Mouse (Mus musculus) c-Kit-positive CD71-positive TER-119-positive erythroid progenitor cells, embryonic 14.5 days (primary cell): ENCODE data around the gene Nucb1.

Source experiments
- DNase-seq: peaks from one replicate; pipeline ENCODE4 v3.0.0-alpha.2; 2013; ENCODE audit warnings: low spot score

Gene Nucb1

DNA sequence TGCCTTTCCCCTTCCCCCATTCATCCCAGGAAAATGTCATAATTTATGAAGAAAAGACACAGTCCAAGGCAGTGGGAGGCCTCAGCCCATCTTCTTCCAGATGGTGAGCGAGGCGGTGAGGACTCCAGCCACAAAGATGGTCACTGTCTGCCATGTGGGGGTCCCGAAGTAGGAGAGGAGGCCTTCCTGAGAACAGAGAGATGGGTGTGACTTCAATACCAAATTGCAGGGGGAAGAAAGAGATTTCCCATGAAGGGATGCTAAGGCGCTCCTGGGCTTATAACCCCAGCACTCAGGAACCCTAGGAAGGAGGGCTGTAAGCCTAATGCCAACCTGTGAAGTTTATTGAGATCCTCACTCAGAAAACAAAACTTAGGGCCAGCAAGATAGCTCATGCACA lies 48.4 kb downstream of the Nucb1 start:
- no peak for DNase-seq

DNA sequence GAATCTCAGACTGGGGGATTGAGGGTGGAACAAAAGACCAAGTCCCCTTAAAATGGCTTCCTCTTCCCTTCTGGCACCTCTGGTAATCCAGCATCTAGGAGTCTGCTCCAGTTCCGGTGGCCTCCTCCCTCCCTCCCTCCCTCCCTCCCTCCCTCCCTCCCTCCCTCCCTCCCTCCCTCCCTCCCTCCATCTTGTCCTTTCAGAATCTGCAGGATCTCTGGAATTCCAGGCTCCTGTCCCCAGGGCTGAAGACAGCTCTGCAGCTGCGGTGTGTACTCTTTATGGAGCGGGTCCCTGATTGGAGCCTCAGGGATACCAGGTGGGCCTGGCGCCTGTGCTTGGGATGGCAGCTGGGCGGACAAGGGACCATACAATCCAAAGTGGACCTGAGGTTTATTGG lies 48.9 kb downstream of the Nucb1 start:
- DNase-seq, result no peak

DNA sequence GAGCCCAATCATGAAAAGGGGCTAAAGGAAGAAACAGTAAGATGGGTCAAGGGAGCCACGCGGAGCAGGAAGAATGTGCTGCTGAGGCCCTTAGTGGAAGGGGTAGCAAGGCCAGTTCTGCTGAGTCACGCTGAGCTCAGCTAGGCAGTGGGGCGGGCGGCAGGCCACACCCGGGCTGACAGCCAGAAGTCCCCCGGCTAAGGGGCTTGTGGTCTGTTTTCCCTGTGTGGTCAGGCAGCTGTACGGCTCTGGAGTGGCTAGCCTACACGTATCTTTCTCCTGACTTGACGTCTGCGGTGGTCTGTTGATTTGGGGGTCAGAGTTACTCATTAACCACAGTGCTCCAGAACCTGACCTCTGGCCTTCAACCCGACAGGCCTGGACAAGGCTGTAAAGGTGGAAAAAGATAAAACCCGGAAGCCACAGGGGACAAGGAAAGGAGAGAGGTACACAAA lies 49.3 kb downstream of the Nucb1 start:
- peak; percentile 88 for DNase-seq

DNA sequence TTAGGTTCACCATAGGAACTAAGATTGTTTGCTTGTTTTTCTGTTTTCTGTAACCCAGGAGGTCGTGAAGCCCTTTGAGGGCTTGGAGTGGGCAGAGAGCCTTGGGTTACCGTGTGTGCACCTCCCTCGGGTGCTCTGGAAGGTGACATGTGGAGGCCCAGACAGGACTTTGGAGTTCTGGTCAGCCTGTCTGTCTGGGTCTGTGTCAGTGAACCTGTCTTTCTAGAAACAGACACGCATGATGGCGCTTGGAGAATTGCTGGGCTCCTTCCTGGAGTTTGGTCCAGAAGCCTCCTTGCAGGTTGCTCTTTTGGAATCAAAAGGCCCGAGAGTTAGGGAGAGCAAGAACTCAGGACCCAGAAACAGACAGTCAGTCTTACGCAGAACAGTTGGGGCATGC lies 49.8 kb downstream of the Nucb1 start:
- DNase-seq, result no peak

DNA sequence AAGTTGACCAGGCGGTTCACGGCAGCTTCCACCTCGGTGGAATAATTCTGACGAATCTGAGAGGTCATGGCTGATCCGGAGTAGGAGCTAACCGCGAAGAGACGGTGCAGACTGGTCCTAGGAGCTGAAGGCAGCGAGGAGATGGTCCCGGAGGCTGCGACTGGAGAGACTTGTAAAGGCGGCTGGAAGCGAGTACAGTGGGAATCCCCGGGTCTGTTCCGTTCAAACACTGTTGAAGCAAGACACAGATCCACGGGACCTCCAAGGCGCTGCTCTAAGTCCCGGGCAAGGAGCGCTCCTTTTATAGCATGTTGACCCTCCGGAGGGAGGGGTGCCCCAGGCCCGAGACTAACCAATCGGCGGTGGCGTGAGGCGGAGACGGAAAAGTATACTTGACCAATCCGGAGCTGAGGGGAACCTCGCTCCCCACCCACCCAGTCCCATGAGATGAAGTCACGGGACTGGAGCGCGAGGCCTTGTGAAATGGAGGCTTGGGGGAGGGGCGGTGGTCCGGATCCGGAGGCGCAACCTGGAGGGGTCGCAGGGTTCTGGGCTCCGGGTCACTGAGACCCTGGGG lies 50.6 kb downstream of the Nucb1 start, which contains the start of gene Ftl1:
Gene Ftl1, minus strand, starts transcription at position 321 of the 577 bp plus-strand sequence.
- DNase-seq, result peak; percentile 98

DNA sequence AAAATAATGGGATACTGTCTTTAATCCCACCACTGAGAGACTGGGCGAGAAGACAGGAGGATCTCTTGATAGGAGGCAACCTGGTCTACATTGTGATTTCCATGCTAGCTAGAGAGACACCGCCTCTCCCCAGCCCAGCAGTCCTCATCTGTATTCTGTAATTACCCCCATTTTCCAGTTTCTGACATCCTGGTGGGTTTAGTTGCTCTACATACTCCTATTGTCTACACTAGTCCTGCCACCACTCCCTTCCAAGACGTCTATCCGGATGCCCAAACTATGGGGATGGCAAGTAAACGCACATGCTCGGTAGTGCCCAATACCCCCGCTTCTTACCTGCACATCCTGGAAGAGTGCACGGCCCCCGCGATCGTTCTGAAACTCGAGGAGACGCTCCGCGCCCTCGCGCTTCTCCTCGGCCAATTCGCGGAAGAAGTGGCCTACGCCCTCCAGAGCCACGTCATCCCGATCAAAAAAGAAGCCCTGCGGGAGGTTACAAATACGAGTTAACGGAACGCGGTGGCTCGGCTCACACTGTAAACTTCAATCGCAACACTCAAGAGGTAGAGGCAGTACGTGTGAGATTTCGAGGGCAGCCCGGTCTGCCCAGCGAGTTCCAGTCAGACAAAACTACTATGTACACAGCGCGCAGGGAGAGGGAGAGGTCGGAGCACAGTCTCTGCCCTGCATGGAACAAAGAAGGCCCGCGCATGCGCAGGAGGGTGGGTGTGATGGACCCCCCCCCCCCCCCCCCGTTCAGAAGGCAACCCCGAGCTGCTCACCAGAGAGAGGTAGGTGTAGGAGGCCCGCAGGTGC lies 51.2 kb downstream of the Nucb1 start:
- peak; percentile 63 for DNase-seq

DNA sequence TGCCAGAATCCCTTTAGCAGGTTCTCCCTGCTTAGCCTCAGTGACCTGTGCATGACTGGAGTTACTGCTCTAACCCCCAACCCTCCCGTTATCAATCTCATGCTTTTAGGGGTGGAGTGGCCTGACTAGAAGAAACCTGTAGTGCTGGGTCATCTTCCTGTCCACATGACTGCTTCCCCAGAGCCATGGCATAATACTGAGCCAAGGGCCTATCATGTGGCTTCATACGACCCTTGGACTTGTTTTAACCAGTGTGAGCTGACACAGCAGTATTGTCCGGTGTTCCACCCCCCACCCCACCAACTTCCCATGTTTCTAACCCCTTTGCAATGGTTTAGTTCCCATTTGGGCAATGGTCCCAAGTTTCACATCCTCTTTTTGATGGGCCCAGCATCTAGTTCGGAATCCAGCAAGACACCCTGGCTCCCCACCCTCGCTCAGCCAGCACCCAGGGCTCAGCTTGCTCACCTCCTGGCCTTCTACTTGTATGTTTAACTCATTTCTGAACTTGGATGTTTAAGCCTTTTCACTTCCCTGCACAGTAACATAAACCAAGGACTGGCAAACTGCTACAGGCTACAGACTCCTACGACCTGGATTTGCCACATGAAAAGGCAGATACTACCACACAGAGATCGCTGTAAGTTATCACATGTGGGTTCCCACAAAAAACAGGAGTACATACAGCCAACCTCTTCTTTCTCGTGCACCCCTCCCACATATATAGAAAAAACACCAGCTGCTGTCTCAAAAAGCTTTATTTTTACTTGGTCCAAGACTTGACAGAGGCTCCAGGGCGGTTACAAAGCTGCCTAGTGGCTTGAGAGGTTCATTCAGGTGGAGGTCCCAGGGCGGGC lies 52.8 kb downstream of the Nucb1 start:
- no peak for DNase-seq

DNA sequence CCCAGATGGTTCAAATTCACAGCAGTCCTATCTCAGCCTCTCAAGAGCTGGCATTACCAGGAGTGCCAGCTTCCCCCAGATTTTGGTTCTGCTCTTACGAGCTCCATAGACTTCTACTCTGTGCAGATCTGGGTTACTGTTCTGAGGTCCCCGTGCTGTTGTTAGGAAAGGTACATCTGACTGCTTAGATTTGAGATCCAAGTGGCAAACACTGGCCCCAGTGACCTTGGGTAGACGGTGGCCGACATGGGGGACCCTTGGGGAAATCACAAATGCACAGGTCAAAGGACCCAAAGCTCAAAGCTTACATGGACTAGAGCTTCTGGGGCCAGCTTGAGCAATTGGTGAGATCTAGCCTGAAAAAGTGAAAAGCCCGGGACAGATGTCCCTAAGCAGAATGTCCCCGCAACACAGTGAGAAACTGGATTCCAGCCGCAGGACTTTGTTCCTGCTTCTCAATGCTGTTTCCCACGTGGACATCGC lies 53.4 kb downstream of the Nucb1 start:
- no peak for DNase-seq

DNA sequence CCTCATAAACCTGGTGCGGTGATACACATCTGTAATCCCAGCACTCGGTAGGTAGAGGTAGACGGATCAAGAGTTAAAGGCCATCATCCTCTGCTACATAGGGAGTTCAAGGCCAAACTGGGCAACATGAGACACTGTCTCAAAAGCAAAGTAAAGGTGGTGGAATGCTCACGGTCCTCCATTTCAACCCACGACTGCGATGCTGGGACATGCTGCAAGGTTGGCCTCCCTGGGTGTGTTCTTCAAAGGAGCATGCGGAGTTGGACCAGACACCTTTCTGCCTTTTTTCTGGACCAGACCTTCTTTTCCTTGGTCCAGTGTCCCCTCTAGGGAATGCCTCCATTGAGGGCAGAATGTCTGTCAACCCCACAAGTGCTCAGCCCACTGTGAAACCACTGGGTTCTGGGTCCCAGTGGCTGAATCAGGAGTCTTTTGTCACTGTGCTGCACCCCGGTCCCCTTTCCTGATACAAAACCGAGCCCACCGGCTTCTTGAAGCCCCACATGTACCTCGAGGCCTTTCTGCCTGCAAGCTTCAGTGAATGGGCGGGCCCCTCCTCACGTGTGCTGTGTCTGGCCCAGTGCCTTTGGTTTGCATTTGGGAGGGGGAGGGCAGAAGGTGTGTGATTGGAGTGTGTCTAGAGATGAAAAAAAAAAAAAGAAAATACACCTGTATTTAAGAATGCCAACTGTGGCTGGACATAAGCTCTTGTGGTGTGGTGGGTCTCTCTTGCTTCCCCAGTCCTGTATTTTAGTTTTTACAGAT lies 54.1 kb downstream of the Nucb1 start:
- no peak for DNase-seq

DNA sequence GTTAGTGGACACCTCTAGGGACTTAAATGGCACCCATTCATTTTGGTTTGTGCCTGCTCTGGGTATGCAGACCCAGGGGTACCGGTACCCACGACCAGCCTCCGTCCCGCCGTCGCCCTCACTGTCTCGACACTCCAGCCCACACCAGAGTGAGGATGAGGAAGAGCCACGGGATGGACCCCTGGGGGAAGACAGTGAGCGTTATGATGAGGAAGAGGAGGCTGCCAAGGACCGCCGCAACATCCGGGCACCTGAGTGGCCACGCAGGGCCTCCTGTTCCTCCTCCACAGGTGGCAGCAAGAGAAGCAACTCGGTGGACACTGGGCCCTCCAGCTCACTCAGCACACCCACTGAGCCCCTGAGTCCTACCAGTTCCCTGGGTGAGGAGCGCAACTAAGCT lies 55.2 kb downstream of the Nucb1 start:
- DNase-seq, result no peak

DNA sequence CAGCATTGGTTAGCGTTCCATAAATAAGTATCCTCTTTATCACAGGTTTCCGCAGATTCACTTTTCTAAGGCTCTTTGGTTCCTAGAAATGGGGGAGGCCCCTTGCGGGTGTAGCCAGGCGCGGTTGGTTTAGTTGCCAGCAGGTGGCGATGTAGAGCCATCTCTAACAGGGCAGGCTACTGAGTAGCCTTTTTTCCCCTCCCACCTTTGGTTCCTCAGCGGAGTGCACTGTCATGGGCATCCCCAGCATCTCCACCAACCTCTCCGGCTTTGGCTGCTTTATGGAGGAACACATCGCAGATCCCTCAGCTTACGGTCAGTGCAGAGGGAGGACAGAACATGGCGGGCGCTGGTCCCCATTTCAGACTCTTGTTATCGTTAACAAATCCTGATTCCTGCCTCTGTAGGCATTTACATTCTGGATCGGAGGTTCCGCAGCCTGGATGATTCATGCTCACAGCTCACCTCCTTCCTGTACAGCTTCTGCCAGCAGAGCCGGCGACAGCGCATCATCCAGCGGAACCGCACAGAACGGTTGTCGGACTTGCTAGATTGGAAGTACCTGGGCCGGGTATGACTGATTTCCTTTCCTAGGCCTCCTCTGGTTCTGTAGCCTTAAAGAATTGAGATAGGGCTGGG lies 58.7 kb downstream of the Nucb1 start:
- DNase-seq, result peak; percentile 89

DNA sequence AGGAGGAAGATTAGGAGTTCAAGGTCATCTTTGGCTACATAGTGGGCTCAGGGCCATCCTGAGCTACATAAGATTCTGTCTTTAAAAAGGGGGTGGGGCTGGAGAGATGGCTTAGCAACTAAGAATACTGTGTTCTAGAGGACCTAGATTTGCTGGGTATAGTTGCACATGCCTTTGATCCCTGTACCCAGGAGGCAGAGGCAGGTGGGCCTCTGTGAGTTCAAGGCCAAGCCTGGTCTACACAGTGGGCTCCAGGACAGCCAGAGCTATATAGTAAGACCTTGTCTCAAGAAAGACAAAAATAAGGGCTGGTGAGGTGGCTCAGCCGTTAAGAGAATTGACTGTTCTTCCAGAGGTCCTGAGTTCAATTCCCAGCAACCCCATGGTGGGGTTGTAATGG lies 60.2 kb downstream of the Nucb1 start:
- no peak for DNase-seq

DNA sequence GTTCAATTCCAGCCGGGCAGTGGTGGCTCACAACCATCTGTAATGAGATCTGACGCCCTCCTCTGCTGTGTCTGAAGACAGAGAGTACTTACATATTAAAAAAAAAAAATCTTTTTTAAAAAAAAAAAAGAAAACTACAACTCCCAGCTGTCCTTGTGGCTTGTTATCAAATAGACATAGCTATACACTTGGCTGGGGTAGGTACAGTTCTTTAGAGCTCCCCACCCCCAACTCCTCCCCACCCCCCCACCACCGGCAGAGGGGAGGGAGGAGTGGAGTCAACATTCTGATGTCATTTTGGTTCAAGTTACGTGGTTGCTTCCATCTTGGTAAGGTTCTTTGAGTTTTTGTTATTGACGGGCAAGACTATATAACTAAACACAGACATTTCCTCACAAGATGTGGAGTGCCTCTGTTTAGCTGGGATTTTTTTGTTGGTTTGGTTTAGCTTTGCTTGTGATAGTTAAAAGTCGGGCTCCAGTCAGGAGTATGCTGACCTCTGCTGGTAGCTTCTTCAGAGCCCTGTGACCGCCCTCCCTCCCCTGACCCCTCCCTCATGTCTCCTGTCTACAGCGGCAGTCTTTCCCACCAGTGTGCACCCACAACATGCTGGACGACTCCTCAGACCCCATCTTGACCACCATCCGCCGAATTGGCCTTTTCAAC lies 62.7 kb downstream of the Nucb1 start:
- no peak for DNase-seq

DNA sequence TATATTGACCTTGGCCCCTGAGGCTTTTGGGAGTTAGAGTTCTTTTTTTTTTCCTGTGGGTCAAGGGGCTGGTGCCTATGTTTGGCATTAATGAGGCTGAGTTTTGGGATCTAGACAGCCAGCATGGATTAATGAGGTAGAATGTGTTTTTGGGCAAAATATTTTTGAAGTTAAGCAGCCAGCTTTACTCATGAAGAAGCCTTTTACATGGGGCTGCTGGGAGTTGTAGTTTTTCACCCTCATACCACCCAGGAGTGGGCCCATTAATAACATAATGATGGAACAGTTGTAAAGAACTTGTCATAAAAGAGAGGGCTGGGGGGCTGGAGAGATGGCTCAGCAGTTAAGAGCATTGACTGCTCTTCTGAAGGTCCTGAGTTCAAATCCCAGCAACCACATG lies 63.6 kb downstream of the Nucb1 start:
- DNase-seq, result no peak

DNA sequence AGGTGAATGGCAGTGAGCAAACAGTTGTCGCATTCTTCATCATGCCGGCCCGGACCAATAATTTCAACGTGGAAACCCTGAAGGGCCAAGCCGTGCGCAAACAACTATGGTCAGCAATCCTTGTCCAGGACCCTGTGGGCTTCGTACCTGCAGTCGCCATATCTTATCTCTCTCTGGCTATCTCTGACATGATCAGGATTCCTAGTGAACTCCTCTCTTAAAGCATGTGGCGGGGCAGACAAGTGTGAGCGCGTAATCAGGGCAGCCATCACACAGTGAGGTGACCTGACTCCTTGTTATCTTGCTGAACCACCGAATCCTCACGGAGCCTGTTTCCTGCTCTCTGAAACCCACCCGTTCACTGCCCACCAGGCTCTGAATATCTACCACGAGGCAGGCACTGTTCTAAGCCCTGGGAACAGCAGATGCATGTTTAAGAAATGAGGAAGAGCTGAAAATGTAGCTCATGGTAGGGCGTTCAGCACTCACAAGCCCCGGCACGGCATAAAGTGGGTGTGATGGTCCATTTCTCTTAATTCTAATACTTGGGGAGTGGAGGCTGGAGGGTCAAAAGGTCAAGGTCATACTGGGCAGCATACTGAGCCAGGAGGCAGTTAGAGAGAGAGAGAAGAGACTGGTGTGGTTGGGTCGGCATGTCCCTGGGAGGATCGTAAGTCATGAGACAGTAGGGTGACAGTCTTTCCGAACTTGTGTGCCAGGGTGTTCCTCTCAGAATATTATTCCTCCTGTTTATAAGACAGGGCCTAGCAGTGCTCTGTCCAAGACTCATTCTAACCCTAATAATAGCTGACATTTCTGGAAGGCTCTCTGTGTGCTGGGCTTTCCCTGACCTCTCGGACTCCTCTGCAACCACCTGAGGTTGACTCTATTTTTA lies 66.4 kb downstream of the Nucb1 start:
- no peak for DNase-seq
